Mouse (Mus musculus) bone marrow, adult 2 months (tissue): ENCODE results near the gene Ift81.

Source experiments
- CTCF ChIP-seq: fragments of 200-500 bp; IDR thresholded peaks from 2 replicates; pipeline ENCODE4 v1.5.1; 2011; ENCODE audit warnings: low read length, control low read depth; ENCODE audit not compliant: control insufficient read depth, insufficient read depth
- POLR2A ChIP-seq: fragments of 200-500 bp; IDR thresholded peaks from 2 replicates; pipeline ENCODE4 v1.6.1; 2011; ENCODE audit warnings: low read depth, mild to moderate bottlenecking, control low read depth, low read length, borderline replicate concordance; ENCODE audit not compliant: control insufficient read depth

- no peak for TF ChIP-seq CTCF
- TF ChIP-seq POLR2A = no peak
Measured at GRCm38 (mm10) chr5:122538077-122538476, 76.2 kb downstream of the Ift81 start.
